ENCODE assay signal across 17 mouse cellular contexts in genomic region chr2:123275736-123276330, GRCm38 (mm10).
DNase-seq lines count a peak whose midpoint lies in the region; ATAC-seq lines count a peak whose summit lies in the region.
"Had no signal": no experiment of that assay in that cellular context is flagged by ENCODE, and none has a peak within 500 bp of the region (broad histone marks: within the 10 kb centered on the region; RNA-seq: fewer than 3 reads in every experiment).

No protein-coding gene starts in this region.

- H3K9ac ChIP-seq in midbrain, embryonic 11.5 days (ENCODE audit: low read length), result no peak overlapping the region
- H3K9ac ChIP-seq in stomach, embryonic 16.5 days (ENCODE audit: low read length), result no peak overlapping the region
- H3K9ac ChIP-seq: heart, embryonic 12.5 days; hindbrain, embryonic 15.5 days; liver, postnatal 0 days had no signal

- no peak overlapping the region for H3K4me2 ChIP-seq in midbrain, embryonic 11.5 days
- H3K4me2 ChIP-seq in stomach, embryonic 16.5 days (ENCODE audit: low read depth, low read length), result no peak overlapping the region
- H3K4me2 ChIP-seq: heart, embryonic 12.5 days; hindbrain, embryonic 15.5 days had no signal

- 0 out of 2 replicates have a peak, but pooled peaks have one; percentile 46 for ATAC-seq in midbrain, embryonic 11.5 days (ENCODE audit: low FRiP score)
- ATAC-seq in stomach, embryonic 16.5 days (ENCODE audit: insufficient read depth, low FRiP score), result peak; percentile 60; the same call in 1 of the 2 replicates
- ATAC-seq: liver, postnatal 0 days had no signal

- DNase-seq in adrenal gland, postnatal 10 days, result peak; percentile 2
- no peak for DNase-seq in adrenal gland, postnatal 25 days
- DNase-seq in heart, postnatal 10 days, result peak; percentile 10 to 12
- no peak for DNase-seq in heart, adult 11 months
- DNase-seq in midbrain, embryonic 11.5 days (ENCODE audit: low spot score, missing footprints), result no peak
- no peak for DNase-seq in midbrain, embryonic 10.5 days (ENCODE audit: low spot score)
- DNase-seq in spleen, postnatal 10 days (ENCODE audit: low spot score in 2 of 2), result no peak
- DNase-seq: cerebellum, adult 9-10 months; gastrocnemius, postnatal 10 days; kidney, adult 9 months; liver, postnatal 0 days; right cerebral cortex, postnatal 25 days; thymus, postnatal 36 days had no signal

- intact Hi-C loops in heart, postnatal 10 days (cut with DNase I), result no loop called here

- H3K27me3 ChIP-seq in midbrain, embryonic 11.5 days (ENCODE audit: control insufficient read depth, insufficient read depth, low read length), result no peaks in the 10 kb centered on the region
- no peaks in the 10 kb centered on the region for H3K27me3 ChIP-seq in midbrain, embryonic 10.5 days (ENCODE audit: low read depth, poor library complexity, severe bottlenecking)
- H3K27me3 ChIP-seq in stomach, embryonic 16.5 days (ENCODE audit: control insufficient read depth, insufficient read depth, low read length), result no peaks in the 10 kb centered on the region
- H3K27me3 ChIP-seq: heart, embryonic 12.5 days; hindbrain, embryonic 15.5 days had no signal

- no peaks in the 10 kb centered on the region for H3K4me1 ChIP-seq in midbrain, embryonic 11.5 days (ENCODE audit: control insufficient read depth, insufficient read depth, low read length)
- no peaks in the 10 kb centered on the region for H3K4me1 ChIP-seq in midbrain, embryonic 10.5 days
- H3K4me1 ChIP-seq in stomach, embryonic 16.5 days (ENCODE audit: control insufficient read depth, insufficient read depth, low read length), result no peaks in the 10 kb centered on the region

- WGBS in midbrain, embryonic 11.5 days, result 82% methylated on average over 6 of the region's 6 CpGs
- 86% methylated on average over 6 of the region's 6 CpGs for WGBS in midbrain, embryonic 10.5 days
- WGBS in stomach, embryonic 16.5 days, result 40% methylated on average over 6 of the region's 6 CpGs

- H3K9me3 ChIP-seq in midbrain, embryonic 11.5 days (ENCODE audit: control insufficient read depth, low read length), result no peaks in the 10 kb centered on the region
- H3K9me3 ChIP-seq in midbrain, embryonic 10.5 days (replicated peaks), result no peaks in the 10 kb centered on the region
- H3K9me3 ChIP-seq in stomach, embryonic 16.5 days (replicated peaks; ENCODE audit: control insufficient read depth, low read length), result no peaks in the 10 kb centered on the region
- H3K9me3 ChIP-seq: heart, embryonic 12.5 days; hindbrain, embryonic 15.5 days had no signal

- H3K27ac ChIP-seq in midbrain, embryonic 11.5 days (ENCODE audit: low read depth, low read length), result no peak overlapping the region
- no peak overlapping the region for H3K27ac ChIP-seq in midbrain, embryonic 10.5 days (replicated peaks)
- H3K27ac ChIP-seq in stomach, embryonic 16.5 days (ENCODE audit: low read length), result no peak overlapping the region
- H3K27ac ChIP-seq: macrophage had no signal

- H3K4me3 ChIP-seq in midbrain, embryonic 11.5 days (ENCODE audit: low read depth, low read length), result no peak overlapping the region
- no peak overlapping the region for H3K4me3 ChIP-seq in midbrain, embryonic 10.5 days
- H3K4me3 ChIP-seq in stomach, embryonic 16.5 days (replicated peaks; ENCODE audit: low read length), result no peak overlapping the region
- H3K4me3 ChIP-seq: heart, embryonic 12.5 days; hindbrain, embryonic 15.5 days had no signal

- no peaks in the 10 kb centered on the region for H3K36me3 ChIP-seq in midbrain, embryonic 11.5 days (ENCODE audit: control insufficient read depth, insufficient read depth, low read length)
- H3K36me3 ChIP-seq in midbrain, embryonic 10.5 days, result no peaks in the 10 kb centered on the region
- H3K36me3 ChIP-seq in stomach, embryonic 16.5 days (ENCODE audit: control insufficient read depth, insufficient read depth, low read length), result no peaks in the 10 kb centered on the region
- H3K36me3 ChIP-seq: heart, embryonic 12.5 days; hindbrain, embryonic 15.5 days had no signal

Comparison
In these comparisons a context has a peak if more than half of its experiments do, and no peak if none do; other contexts are left out.
1. DNase-seq: peak in adrenal gland, postnatal 10 days (single experiment) and heart, postnatal 10 days (2 of 2); none in adrenal gland, postnatal 25 days (single experiment), heart, adult 11 months (single experiment), midbrain, embryonic 11.5 days (single experiment), midbrain, embryonic 10.5 days (single experiment) and spleen, postnatal 10 days (0 of 2).